Mouse (Mus musculus) megakaryocyte-erythroid progenitor cell, adult 5-6 weeks (primary cell): ENCODE measurements around the gene Aaas. TPM values are rescaled to one million over a fixed set of nuclear protein-coding genes. Genes with fewer than 3 reads are reported as not detected.
A peak's percentile ranks its signal among the peaks of the same experiment; 100 is the strongest.

ENCODE experiments used
- ATAC-seq: replicated peaks from 2 replicates; pipeline ENCODE4 v1.8.0; 2016; ENCODE audit warnings: mild to moderate bottlenecking, inconsistent platforms; ENCODE audit not compliant: severe bottlenecking, poor library complexity, low FRiP score, low TSS enrichment
- total RNA-seq, 2 experiments: library from RNA; stranded (forward) in 1 of 2; stranded (reverse) in 1 of 2; fragments of 200-1000, 215-1000 nt in 1 of 2; fragments of >200 nt in 1 of 2; fragmentation: Nextera tagmentation in 1 of 2; gene quantifications; 2 replicates each; pipeline ENCODE4 v1.2.3; 2014 to 2017

The Aaas gene
- total RNA-seq, 2 experiments from 2014 or later = 165 to 179 TPM

DNA sequence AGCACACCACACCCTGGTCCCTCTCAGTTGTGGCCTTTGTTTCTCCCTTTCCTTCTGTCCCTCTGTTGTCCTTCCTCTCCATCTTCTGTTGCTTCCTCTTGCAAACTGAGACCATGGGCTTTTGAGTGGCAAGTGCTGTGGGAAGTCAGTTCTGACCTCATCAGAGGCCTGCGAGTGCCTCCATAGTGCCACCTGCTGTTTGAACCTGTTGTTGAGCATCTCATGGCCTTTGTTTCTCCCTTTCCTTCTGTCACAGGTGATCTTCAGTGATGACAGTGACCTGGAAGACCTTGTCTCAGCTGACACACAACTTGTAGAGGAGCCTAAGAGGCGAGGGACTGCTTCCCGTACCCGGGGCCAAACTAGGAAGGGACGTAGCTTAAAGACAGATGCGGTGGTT, 34.3 kb downstream of the Aaas start:
- ATAC-seq = peak; percentile 71

DNA sequence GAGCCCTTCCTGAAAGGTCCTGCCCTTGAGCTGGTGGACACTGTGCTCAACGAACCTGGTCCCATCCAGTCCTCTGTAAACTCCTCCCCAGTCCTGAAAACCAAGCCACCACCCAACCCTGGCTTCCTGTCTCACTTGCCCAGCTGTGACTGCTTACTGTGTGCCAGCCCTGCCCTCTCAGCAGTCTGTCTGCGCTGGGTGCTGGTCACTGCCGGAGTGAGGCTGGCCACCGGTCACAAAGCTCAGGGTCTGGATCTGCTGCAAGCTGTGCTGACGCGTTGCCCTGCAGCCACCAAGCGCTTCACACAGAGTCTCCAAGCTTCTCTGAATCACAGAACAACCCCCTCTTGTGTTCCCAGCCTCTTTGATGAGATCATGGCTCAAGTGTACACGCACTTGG, 35.3 kb downstream of the Aaas start:
- no peak for ATAC-seq

DNA sequence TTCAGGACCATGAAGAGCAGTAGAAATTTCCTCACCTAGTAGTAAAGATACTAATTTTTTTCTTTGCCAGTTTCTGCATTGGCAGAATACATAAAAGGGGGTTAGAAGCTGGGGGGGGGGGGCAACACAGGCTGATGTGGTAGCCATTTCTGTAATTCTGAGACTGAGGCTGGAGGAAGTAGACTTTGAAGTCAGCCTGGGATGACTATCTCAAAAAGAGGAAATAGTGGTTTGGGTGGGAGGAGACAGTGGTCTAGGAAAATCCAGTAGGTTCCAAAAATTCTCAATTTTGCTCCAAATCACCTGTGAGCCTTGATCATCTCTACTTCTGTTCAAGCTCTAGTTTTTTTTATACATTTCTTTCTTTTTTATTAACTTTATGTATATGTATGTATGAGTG, 39.1 kb downstream of the Aaas start:
- ATAC-seq = no peak

DNA sequence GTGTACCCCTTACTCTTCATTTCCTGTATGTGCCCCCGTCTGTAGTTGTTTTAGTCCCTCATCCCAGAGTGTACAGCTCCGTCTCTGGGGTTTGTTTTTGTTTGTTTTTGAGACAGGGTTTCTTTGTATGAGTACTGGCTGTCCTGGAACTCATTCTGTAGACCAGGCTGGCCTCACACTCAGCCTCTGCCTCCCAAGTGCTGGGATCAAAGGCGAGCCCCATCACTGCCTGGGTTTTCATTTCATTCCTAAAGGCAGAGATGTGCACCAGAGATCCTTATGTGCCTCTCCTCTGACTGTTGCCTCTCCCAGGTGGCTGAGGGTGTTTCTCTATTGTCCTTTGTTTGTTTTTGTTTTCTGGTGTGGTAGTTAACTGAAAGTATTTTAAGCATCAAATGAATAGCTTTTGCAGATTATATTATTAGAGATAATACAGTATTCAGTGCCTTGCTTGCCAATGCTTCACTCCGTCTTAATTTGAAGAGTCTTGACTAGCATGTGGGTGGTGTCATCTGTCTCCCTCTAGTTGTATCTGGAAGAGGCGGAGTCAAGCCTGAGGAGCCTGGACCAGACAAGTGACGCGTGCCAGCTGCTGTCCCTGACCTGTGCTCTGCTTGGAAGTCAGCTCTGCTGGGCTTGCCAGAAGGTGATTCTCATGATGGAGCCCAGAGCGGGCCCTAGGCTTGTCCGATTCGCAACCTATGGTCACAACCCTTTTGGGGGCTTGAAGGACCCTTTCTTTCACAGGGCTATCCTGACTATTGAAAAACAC, 40.3 kb downstream of the Aaas start:
- ATAC-seq = no peak

DNA sequence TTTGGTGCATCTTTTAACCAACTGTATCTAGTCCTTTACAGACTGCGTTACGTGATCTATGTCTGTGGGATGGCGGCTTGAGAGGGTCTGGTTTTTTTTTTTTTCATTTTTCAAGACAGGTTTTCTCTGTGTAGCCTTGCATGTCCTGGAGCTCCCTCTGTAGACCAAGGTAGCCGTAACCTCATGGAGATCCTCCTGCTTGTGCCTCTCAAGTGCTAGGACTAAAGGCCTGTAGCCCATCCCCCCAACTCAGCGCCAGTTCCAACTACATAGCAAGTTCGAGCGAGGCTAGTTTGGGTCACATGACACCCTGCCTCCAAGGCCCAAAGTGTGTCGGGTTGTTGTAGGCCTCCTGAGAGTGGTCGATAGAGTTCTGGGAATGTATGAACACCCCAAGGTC, 41.9 kb downstream of the Aaas start:
- no peak for ATAC-seq

DNA sequence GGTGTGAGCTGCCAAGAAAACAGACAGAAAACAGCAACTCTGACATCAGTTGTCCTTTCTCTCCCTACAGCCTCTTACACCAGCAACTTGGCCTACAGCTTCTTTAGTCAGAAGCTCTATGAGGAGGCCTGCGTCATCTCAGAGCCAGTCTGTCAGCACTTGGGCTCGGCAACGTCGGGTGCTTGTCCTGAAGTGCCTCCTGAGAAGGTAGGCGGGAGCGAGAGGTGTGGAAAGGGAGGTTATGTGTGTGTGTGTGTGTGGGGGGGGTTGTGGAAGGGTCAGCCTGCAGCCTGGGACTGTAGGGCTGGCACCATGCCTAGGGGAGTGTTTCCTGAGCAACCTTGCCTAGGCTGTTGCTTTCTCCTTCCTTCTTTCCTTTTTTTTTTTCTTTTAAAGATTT, 48.0 kb downstream of the Aaas start:
- ATAC-seq = no peak

DNA sequence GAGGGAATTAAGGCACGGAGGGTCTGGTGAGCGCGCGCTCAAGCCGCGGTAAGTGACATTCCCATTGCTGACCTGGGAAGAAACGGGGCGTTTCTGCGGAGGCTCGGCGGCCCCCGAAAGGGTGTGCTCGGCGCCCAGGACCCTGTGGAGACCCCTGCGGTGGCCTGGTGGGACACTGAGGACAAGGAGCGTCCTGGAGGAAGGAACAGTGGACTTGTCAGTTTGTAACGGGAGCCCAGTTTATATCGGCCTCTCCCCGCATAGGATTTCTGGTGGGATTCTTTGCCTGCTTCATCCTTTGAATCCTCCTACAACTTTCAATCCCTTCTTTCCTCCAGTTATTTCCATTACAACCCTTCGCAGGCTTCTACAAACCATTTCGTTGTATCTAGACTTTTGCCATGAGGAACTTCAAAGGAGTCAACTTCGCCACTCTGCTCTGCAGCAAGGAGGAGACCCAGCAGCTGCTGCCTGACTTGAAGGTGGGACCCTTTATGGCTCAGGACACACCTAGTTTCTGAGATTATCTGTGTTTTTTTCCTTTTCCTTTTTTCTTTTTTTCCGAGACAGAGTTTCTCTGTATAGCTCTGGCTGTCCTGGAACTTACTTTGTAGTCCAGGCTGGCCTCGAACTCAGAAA, 54.1 kb downstream of the Aaas start:
- no peak for ATAC-seq

DNA sequence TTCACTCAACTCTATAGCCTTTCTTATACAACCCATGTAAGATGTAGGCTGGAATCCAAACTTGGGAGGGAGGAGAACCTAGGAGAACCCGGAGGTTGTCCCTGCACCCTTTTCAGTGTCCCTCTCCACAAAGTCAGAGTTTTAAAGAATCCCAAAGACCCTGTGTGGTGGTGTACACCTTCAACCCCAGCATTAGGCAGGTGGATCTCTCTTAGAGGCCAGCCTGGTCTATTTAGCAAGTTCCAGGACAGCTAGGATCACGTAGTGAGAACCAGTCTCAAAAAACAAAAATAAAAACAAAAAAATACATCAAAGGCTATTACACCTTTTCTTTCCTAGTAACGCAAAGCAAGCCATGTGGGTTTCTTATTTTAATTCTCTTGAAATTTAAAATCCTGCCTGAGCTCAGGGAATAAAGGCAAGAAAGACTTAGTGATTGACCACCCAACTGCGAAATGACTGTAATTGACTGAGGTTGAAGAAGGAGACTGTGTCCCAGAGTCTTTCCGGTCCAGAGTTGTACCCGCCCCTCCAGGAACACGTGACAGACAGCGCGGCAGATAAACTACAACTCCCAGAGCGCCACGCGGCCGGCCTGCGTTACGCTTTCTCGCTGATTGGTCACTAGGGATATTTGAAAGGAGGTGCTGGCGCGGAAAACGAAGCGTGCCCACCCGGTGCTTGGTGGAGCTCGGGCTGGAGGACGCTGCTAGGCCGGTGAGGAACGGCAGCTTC, 54.8 kb downstream of the Aaas start, which contains the start of gene Espl1:
TSS of gene Espl1 (plus strand) at position 634 of the 735 bp plus-strand sequence.
- peak; percentile 100 for ATAC-seq

Other genes starting within 250 kb of the Aaas start
- 19.6 and 21.5 TPM in 2 replicates for gene Spryd3, start 214.5 kb downstream of the Aaas start, total RNA-seq (2014; fragmentation: Nextera tagmentation)
- gene Spryd3, start 214.5 kb downstream of the Aaas start, total RNA-seq (2017) = 14.4 and 18.7 TPM in 2 replicates
- gene Igfbp6, start 206.4 kb downstream of the Aaas start, total RNA-seq (2014; fragmentation: Nextera tagmentation) = not detected in 2 replicates
- gene Igfbp6, start 206.4 kb downstream of the Aaas start, total RNA-seq (2017) = not detected in 2 replicates
- gene Soat2, start 200.2 kb downstream of the Aaas start, total RNA-seq (2014; fragmentation: Nextera tagmentation) = 12.8 and 15.4 TPM in 2 replicates
- gene Soat2, start 200.2 kb downstream of the Aaas start, total RNA-seq (2017) = 8.9 and 11.2 TPM in 2 replicates
- 39.8 and 65.3 TPM in 2 replicates for gene Zfp740, start 147.5 kb downstream of the Aaas start, total RNA-seq (2014; fragmentation: Nextera tagmentation)
- 33.0 and 39.0 TPM in 2 replicates for gene Zfp740, start 147.5 kb downstream of the Aaas start, total RNA-seq (2017)
- gene Csad, start 146.0 kb downstream of the Aaas start, total RNA-seq (2014; fragmentation: Nextera tagmentation) = 9.6 and 21.4 TPM in 2 replicates
- 11.4 and 33.8 TPM in 2 replicates for gene Csad, start 146.0 kb downstream of the Aaas start, total RNA-seq (2017)
- 13.1 and 17.0 TPM in 2 replicates for gene Itgb7, start 118.8 kb downstream of the Aaas start, total RNA-seq (2014; fragmentation: Nextera tagmentation)
- 47.2 and 51.0 TPM in 2 replicates for gene Itgb7, start 118.8 kb downstream of the Aaas start, total RNA-seq (2017)
- gene Rarg, start 93.3 kb downstream of the Aaas start, total RNA-seq (2014; fragmentation: Nextera tagmentation) = 0.61 and 1.8 TPM in 2 replicates
- 1.6 and 6.7 TPM in 2 replicates for gene Rarg, start 93.3 kb downstream of the Aaas start, total RNA-seq (2017)
- not detected in 2 replicates for gene Gm9918, start 80.2 kb downstream of the Aaas start, total RNA-seq (2014; fragmentation: Nextera tagmentation)
- gene Gm9918, start 80.2 kb downstream of the Aaas start, total RNA-seq (2017) = not detected in 2 replicates
- 30.4 and 32.9 TPM in 2 replicates for gene Mfsd5, start 71.3 kb downstream of the Aaas start, total RNA-seq (2014; fragmentation: Nextera tagmentation)
- 14.2 and 19.5 TPM in 2 replicates for gene Mfsd5, start 71.3 kb downstream of the Aaas start, total RNA-seq (2017)
- gene Espl1, start 54.5 kb downstream of the Aaas start, total RNA-seq (2014; fragmentation: Nextera tagmentation) = 54.5 and 68.3 TPM in 2 replicates
- gene Espl1, start 54.5 kb downstream of the Aaas start, total RNA-seq (2017) = 16.6 and 40.6 TPM in 2 replicates
- 210 and 293 TPM in 2 replicates for gene Pfdn5, start 24.7 kb downstream of the Aaas start, total RNA-seq (2014; fragmentation: Nextera tagmentation)
- gene Pfdn5, start 24.7 kb downstream of the Aaas start, total RNA-seq (2017) = 214 and 318 TPM in 2 replicates
- 85.2 and 86.5 TPM in 2 replicates for gene Myg1, start 19.1 kb downstream of the Aaas start, total RNA-seq (2014; fragmentation: Nextera tagmentation)
- 60.8 and 73.8 TPM in 2 replicates for gene Myg1, start 19.1 kb downstream of the Aaas start, total RNA-seq (2017)
- gene Sp7, start 16.4 kb upstream of the Aaas start, total RNA-seq (2014; fragmentation: Nextera tagmentation) = not detected in 2 replicates
- not detected in 2 replicates for gene Sp7, start 16.4 kb upstream of the Aaas start, total RNA-seq (2017)
- 68.0 and 80.3 TPM in 2 replicates for gene Sp1, start 55.4 kb upstream of the Aaas start, total RNA-seq (2014; fragmentation: Nextera tagmentation)
- 45.0 and 62.2 TPM in 2 replicates for gene Sp1, start 55.4 kb upstream of the Aaas start, total RNA-seq (2017)
- gene Amhr2, start 94.6 kb upstream of the Aaas start, total RNA-seq (2014; fragmentation: Nextera tagmentation) = not detected in 2 replicates
- gene Amhr2, start 94.6 kb upstream of the Aaas start, total RNA-seq (2017) = not detected in 2 replicates
- gene Prr13, start 108.3 kb upstream of the Aaas start, total RNA-seq (2014; fragmentation: Nextera tagmentation) = 61.5 and 97.6 TPM in 2 replicates
- 50.3 and 54.5 TPM in 2 replicates for gene Prr13, start 108.3 kb upstream of the Aaas start, total RNA-seq (2017)
- gene Pcbp2, start 119.8 kb upstream of the Aaas start, total RNA-seq (2014; fragmentation: Nextera tagmentation) = 749 and 832 TPM in 2 replicates
- gene Pcbp2, start 119.8 kb upstream of the Aaas start, total RNA-seq (2017) = 152 and 207 TPM in 2 replicates
- gene Gm10337, start 153.0 kb upstream of the Aaas start, total RNA-seq (2014; fragmentation: Nextera tagmentation) = not detected in 2 replicates
- gene Gm10337, start 153.0 kb upstream of the Aaas start, total RNA-seq (2017) = not detected in 2 replicates
- gene Map3k12, start 166.3 kb upstream of the Aaas start, total RNA-seq (2014; fragmentation: Nextera tagmentation) = 0.39 TPM in 1 of 2 replicates, not detected in the other
- 0.14 and 0.15 TPM in 2 replicates for gene Map3k12, start 166.3 kb upstream of the Aaas start, total RNA-seq (2017)
- 37.4 and 40.7 TPM in 2 replicates for gene Tarbp2, start 167.4 kb upstream of the Aaas start, total RNA-seq (2014; fragmentation: Nextera tagmentation)
- 17.0 and 19.7 TPM in 2 replicates for gene Tarbp2, start 167.4 kb upstream of the Aaas start, total RNA-seq (2017)
- gene Npff, start 174.2 kb upstream of the Aaas start, total RNA-seq (2014; fragmentation: Nextera tagmentation) = 5.1 and 8.2 TPM in 2 replicates
- 0.89 and 3.4 TPM in 2 replicates for gene Npff, start 174.2 kb upstream of the Aaas start, total RNA-seq (2017)